Mouse (Mus musculus): ENCODE measurements around the gene Slc52a3.

Gene Slc52a3

DNA sequence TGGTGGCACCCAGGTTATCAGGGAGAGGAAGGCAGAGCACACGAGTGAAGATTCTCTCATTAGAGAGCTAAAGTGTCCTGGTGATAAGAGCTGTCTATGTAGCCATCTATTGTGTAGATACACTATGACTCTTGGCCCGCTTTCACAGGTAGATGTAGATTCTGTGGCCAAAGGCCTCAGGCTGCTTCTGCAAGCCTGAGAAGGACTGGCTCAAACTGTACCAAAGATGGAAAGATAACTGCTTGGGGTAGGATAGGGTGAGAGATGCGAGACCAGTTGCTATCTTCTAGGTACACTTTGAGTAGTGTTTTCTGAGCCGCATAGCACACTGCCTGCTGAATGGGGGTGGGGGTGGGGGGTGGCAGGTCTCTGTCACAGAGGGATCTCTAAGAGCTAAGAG lies 2.6 kb downstream of the Slc52a3 start:
- in situ Hi-C loops (cut with MboI, MseI) = no loop called here

DNA sequence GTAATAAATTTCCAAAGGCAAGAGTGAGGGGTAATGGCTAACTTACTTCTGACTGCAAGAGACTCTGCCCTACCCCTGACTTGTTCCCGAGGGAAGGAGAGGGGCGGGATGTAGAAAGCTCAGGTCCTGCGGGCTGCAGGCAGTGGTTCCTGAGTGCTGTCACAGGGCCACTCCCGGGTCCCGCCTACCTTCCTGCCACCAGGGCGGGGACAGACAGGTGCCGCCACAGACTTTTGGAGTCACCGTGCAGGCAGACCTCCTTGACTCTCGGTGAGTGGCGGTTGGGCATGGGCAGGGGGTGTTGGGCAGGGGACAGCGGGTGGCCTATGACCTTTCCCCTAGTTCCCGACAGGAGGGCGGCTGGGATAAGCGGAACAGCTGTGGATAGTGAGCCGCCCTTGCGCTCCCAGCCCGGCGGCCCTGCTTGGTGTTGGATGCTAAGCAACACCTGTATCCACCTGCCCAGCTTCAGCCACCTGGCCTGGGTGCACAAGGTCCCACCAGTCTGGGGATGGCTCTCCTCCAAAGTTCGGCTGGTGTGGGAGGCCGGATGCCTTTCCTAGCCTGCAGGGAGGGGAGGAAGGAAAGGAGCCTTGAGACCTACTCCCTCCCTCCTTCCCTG lies 3.5 kb downstream of the Slc52a3 start:
- in situ Hi-C loops (cut with MboI, MseI) = loop anchor here (5.0 kb wide), 1 partner anchor 72 kb away; no protein-coding TSS in a partner anchor

- in situ Hi-C loops (cut with MboI, MseI) = loop anchor here (5.0 kb wide), 1 partner anchor 73 kb away; no protein-coding TSS in a partner anchor
Measured at GRCm38 (mm10) chr2:152000291-152000679, 4.0 kb downstream of the Slc52a3 start.

- in situ Hi-C loops (cut with MboI, MseI) = loop anchor here (5.0 kb wide), 1 partner anchor 73 kb away; no protein-coding TSS in a partner anchor
Measured at GRCm38 (mm10) chr2:152000735-152001134, 4.4 kb downstream of the Slc52a3 start.

DNA sequence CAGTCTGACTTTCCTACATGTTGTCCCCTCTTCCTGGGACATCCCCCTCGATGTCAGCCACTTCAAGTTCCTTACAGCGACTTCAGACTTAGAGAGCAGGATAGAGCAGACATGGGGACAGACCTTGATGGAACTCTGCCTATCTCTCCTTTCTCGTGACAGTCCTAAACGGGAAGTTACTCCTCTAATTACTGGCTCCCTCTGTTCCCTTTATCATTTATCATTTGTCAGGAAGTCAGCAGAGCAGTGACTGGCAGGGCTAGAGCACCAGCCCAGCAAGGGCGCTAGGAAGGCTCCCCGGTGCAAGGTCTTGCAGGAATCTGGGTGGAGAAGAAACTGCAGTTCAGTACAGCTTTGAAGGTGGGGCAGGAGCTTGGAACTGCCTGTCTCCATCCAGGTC lies 6.2 kb downstream of the Slc52a3 start:
- in situ Hi-C loops (cut with MboI, MseI) = loop anchor here (5.0 kb wide), 1 partner anchor 75 kb away; no protein-coding TSS in a partner anchor

DNA sequence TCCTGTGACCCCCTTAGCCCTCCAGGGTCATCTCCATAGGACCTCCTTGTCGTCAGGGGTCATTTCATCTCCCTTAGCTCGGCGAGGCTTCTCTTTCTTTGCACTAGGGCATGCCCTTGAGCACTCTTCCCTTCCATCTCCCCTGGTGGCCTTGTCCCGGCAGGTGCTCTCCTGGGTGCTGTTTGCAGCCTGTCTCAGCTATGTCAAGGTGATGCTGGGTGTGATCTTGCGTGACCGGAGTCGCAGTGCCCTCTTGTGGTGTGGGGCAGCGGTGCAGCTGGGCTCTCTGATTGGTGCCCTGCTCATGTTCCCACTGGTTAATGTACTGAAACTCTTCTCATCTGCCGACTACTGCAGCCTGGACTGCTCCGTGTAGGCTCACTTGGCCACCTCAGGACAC lies 11.5 kb downstream of the Slc52a3 start:
- in situ Hi-C loops (cut with MboI, MseI) = loop anchor here (5.0 kb wide), 1 partner anchor 135 kb away; no protein-coding TSS in a partner anchor

DNA sequence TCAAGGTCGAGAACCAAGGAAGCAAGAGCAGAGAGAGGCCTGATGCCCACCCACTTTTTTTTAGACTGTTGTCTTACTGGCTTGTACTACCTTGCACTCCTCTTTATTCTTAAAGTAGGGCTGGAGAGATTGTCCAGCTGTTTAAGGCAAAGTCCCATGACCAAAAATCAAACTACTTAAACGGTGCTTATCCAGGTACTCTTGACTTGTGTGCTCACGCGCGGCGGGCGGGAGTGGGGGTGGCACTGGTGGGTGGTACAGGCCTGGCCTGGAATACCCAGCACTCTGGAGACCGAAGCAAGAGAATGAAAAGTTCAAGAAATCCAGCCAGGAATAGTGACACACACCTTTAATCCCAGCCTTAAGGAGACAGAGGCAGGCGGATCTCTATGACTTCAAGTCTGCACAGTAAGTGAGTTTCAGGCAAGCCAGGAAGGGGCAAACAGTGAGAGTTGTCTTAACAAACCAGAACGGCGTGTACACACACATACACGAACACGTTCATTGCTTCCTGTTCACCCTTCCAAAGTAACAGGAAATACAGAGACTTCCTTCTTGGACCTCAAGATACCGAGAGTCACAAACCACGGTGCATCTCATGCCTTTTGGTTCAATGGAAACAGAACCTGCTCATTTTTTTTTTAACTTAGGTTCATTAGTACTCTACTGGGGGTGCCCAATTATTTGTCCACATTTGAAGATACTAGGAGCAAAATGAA lies 12.9 kb downstream of the Slc52a3 start:
- in situ Hi-C loops (cut with MboI, MseI) = loop anchor here (5.0 kb wide), 1 partner anchor 137 kb away; no protein-coding TSS in a partner anchor

DNA sequence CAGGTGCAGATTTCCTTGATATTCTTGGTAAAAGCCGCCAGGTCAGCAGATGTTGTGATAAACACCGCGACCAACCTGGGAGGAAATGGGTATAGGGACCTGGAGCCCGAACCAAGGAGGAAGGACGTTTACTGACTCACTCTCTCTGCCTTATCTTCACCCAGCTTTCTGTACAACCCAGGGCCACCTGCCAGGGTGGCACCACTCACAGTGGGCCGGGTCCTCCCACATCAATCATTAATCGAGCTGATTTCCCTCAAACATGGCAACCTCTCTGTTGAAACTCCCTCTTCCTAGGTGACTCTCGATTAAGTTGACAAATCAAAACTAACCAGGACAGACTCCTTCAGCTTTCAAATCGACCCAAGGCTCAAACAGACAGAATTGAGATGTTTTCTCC lies 13.9 kb downstream of the Slc52a3 start:
- in situ Hi-C loops (cut with MboI, MseI) = no loop called here

- in situ Hi-C loops (cut with MboI, MseI) = no loop called here
Measured at GRCm38 (mm10) chr2:152010661-152011060, 14.3 kb downstream of the Slc52a3 start.

DNA sequence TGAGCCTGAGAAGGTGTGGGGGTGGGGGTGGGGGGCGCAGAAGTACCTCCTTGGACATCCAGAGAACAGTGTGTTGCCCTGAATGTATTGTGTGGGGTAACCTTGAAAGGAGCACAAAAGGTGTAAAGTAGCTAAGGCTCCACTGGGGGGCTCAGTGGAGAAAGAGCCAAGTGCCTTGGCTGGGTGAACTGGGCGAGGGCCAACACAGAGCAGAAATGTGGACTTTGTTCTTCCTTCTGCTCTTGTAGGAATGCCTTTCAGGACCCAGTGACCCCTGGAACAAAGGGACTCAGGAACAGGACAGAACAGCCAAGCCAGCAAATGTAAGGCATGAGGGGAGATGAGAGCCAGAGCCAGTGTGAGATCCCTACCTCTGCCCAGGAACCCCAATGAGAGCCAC lies 15.4 kb downstream of the Slc52a3 start:
- in situ Hi-C loops (cut with MboI, MseI) = no loop called here

GRCm38 (mm10) chr2:152012222-152012621 lies 15.9 kb downstream of the Slc52a3 start:
- in situ Hi-C loops (cut with MboI, MseI) = no loop called here

GRCm38 (mm10) chr2:152012701-152013100 lies 16.4 kb downstream of the Slc52a3 start:
- in situ Hi-C loops (cut with MboI, MseI) = no loop called here

- in situ Hi-C loops (cut with MboI, MseI) = no loop called here
Measured at GRCm38 (mm10) chr2:152015997-152016396, 19.7 kb downstream of the Slc52a3 start.

DNA sequence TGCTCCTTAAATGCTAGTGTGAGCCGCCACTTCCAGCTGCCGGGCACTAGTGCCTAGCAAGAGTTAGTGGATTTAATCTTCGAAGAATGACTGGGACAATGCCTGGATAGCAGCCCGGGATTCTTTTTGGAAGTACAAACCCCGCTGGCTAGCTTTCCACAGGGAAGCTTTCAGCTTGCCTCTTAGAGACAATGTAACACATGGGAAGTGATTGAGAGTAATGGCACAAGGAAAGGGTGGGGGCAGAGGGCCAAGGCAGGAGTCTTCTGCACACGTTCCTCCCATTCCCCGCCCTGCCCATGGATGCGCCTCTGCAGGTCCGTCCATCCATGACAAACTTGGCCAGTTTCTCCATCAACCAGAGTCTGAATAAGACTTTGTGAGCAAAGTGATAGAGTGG lies 20.4 kb downstream of the Slc52a3 start:
- in situ Hi-C loops (cut with MboI, MseI) = no loop called here

DNA sequence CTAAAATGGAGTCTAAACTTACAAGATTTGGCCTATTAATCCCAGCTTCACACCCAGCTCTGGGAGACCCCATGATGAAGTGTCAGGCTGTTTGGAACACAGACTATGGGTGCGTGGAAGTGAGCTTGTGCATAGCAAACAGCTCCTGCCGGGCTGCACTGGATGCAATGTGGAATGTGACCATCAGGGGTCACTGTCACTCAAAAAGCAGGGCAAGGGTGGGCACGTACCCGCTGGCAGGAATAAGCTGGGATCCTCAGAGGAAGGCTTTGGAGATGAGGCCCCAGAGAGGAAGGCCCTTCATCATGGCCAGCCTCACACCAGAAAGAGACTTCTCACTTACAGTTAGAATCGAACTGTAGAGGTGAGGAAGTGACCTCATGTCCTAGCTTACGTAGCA lies 23.9 kb downstream of the Slc52a3 start:
- in situ Hi-C loops (cut with MboI, MseI) = loop anchor here (5.0 kb wide), 1 partner anchor 172 kb away; no protein-coding TSS in a partner anchor

- in situ Hi-C loops (cut with MboI, MseI) = loop anchor here (5.0 kb wide), 1 partner anchor 170 kb away; no protein-coding TSS in a partner anchor
Measured at GRCm38 (mm10) chr2:152022022-152022421, 25.7 kb downstream of the Slc52a3 start.

- in situ Hi-C loops (cut with MboI, MseI) = loop anchor here (5.0 kb wide), 1 partner anchor 167 kb away; no protein-coding TSS in a partner anchor
Measured at GRCm38 (mm10) chr2:152024883-152025422, 28.6 kb downstream of the Slc52a3 start.

DNA sequence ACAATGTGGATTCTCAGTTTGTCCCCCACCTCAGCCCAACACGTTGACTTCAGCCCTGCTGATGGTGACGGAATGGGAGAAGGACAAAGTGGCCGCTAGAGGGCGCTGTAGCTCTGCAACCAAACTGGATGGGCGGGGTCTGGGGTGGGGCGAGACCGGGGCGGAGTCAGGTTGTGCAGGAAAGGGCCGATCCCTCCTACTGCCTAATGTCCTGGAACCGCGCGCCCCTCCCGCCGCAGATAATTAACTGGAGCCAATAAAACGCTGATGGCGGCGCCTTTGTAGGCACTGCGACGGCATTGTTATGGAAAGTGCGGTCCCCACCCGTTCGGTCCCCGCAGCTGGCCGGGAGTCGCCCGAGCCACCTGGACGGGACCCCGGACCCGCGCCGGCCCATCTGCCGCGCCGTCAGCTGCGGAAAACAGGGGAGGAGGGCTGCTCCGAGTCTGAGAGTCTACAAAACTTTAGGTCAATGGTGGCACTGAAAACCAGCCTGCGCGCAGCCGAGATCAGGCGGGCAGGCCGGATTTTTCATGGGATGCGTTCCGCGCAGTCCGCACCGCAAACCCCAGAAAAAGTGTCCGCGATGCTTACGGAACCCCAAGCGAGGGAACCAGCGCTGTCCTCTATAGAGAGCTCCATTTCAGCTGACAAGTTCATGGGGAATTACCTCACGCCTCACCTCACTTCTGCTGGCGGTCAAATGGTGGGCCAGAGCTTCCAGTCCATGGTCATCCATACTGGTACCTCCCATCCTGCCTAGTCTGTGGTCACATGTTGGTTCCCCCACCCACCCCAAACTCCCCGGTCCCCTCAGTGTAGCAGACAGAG lies 33.2 kb downstream of the Slc52a3 start:
- in situ Hi-C loops (cut with MboI, MseI) = no loop called here

GRCm38 (mm10) chr2:152030986-152031385 lies 34.7 kb downstream of the Slc52a3 start:
- in situ Hi-C loops (cut with MboI, MseI) = no loop called here

DNA sequence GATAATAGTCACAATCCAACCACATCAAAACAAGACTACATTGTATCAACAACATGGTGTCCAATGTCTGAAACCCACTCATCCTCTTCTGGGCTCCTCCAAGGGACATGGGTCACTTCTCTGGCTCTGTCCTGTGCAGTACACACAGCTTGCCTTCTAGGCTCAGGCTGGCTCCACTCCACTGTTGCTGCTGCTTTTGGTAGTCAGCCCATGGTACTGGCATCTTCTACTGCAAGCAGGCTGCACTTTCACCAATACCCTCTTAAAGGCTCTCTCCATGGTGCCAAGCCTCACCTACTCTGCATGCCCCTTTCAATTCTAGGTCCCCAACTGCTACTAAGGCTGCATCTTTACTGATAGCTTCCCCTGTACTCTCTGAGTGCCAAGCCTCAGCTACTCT lies 43.8 kb downstream of the Slc52a3 start:
- in situ Hi-C loops (cut with MboI, MseI) = no loop called here

DNA sequence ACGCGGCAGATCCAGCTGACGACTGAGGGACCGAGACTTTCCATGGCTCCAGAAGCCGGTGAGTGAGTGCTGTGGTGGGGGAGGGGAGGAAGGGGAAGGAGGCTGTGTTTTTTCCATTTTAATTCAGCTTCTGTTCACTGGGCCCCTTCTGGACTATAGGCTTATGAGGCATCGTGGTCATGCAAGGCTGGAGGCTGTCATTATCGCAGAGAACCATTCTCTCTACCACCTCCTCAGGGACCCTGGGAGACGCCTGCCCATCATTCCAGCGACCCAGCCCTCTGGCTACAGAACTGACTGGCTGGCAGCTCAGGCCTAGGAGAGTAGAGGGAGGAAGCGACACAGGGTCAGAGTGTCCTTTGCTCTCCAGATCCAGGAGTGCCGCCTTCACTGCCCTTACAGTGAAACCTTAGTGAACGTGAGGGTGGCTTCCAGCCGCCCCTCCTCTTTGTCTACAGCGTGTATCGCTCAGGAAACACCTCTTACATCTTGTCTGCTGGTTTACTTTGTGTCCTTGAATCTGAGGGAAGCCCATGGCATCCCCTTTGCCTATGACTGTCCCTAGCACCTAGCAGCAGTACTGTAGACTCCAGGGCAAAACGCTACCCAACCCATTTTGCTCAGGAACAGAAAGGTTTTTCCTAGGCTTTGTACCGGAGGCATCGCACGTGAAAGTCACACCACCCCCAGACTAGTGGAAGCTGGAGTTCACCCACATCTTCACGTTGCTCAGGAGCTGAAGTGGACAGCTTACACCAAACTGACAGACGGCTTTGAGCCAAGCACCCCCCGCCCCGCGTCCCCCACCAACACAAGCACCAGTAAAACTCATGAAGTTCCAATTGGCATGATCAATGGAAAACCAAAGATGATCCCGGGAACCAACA lies 51.0 kb downstream of the Slc52a3 start:
- in situ Hi-C loops (cut with MboI, MseI) = no loop called here

Data from regulatory T cell (primary cell).